Mouse (Mus musculus) cerebellum, adult 9-11 months (tissue): ENCODE measurements at regions not wholly inside any gene's neighbourhood (a gene's known extent, or its start where the extent isn't known, plus 50 kb on each side); places are given as distances from the start of the nearest gene placed in this dataset.

Experiments used
- DNase-seq: peaks from one replicate; pipeline ENCODE4 v3.0.0; 2022

DNA sequence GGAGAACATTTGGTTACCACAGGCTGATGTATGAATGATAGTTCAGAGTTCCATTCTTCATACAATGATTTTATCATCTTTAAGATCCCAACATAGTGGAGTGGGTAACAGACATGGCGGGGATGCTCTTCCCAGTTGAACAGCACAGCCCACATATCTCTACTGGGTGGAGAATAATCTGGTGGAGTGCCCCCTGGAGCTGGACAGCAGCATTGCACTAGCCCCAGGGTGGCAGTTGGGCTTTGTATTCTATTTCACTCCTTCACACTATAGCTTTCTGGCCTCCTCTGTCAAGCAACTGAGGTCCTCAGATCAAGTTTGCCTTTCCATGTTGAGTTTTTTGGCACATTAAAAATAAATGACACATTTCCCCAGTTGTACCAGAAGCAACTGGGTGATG, 569.4 kb upstream of the Mki67 start:
- DNase-seq: no peak

DNA sequence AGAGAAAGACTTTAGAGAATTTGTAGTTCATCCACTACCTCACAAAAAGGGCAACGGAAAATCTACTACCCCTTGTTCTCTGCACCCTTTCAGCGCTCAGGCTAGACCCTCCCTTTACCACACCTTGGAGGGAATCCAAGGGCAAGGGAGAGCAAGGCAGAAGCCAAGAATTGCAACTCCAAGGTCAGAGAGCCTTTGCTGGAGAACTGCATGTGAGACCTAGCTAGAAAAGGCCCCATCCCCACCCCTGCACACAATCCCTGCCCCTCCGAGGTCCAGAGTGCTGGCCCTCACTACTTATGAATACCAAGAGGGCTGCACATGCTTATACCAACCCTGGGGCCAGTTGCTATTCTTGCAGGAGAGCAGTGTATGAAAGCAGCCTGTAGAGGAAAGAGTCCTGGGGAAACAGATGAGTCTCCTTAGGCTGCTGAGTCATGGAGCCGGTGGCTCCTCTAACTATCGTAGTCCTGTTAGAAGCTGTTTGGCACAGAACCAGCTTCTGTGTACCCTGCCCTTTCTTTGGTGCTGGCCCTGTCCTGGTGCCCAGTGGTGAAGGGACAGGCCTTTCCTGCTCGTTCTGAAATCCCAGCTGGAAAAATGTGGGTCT, 577.5 kb upstream of the Mki67 start:
- DNase-seq: no peak

DNA sequence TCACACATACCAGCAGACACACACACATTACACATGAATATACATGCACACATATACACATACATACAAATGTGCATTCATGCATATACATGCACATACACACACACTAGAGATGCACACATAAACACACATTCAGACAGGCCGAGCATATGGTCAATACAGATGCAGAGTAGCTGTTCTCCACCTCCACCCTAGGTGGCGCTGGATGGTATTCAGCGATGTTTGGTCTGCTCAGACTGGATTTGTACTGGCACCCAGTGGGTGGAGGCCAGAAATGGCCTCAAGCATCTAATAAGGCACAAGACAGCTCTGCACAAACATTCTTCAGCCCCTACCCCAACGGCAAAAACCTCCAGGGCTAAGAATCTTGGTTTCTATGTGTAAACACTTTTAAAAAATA, 578.3 kb upstream of the Mki67 start:
- no peak for DNase-seq

GRCm38 (mm10) chr7:136297901-136298513, 581.8 kb upstream of the Mki67 start:
- no peak for DNase-seq

DNA sequence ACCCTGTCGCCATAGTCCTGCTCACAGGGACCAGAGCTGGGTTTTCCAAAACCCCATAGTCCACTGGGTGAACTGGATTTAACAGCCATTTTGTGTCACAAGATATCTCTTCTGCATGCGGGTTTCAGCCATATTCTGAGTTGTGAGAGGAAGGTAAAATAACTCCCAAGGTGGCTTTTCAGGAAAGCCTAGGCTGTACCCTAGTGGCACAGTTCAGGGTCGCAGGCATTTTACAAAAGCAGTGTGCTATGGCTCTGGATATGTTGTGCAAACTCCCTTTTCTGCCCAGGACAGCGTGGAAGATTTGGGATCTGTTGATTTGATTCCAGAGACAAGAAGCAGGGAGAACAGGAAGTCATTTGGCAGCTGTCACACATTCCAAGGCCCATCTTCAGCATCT, 588.3 kb upstream of the Mgmt start:
- DNase-seq: no peak

- DNase-seq: no peak
These were observed 585.6 kb upstream of the Mgmt start for GRCm38 (mm10) chr7:136308765-136309164.

DNA sequence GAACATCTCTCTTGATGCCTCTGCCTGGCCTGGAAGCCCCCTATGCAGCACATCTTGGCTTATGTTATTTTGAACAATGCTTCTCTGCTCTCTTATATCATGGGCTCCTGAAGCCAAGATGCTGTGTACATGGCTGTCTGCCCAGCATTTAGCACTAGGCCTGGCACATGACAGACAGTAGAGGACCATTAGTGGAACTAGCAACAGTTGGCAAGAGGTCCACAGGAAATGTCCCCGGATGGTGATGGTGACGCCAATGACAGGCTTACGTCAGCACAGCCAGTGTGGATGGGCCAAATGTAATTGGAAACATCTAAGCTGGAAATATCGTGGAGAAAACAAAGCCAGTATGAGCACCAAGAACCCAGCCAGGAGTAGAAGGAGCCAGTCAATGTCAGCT, 567.1 kb upstream of the Mgmt start:
- no peak for DNase-seq

DNA sequence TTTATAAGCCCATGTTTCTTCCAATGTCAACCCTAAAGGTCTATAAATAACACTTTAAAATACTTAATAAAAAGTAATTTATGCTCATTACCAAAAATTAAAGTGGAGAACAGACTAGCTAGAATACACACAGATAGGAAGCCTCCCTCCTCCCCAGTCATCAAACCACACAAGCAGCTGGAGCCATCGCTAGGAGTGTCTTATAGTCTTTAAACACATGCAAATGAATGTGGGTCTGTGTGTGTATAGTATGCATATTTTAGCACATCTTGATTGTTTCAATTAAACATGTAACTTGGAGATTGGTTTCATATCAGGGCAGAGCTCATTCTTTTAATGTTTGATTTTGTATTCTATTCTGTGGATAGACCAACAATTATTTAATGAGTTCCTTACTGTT, 564.0 kb upstream of the Mgmt start:
- no peak for DNase-seq

DNA sequence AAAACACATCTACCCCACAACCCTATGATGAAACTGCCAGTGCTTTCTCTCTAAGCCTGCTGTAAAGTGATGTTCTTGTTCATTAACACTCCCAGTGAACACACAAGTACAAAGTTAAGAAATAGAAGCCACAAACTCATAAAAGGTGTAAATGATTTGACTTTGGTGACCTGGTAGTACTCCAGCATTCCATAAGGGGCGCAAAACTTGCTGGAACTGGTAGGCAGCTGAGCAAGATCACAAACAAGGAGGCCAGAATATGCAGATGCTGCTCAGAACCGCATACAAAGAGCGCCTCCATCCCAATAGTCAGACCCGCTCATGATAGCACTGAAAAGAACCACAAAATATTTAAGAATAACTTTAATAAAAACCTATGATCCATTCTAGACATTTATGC, 561.6 kb upstream of the Mgmt start:
- DNase-seq: no peak

- no peak for DNase-seq
These were observed 552.7 kb upstream of the Mgmt start for GRCm38 (mm10) chr7:136341599-136342210.

- DNase-seq: no peak
These were observed 552.1 kb upstream of the Mgmt start for GRCm38 (mm10) chr7:136342211-136342799.

GRCm38 (mm10) chr7:136342822-136343221, 551.6 kb upstream of the Mgmt start:
- DNase-seq: no peak

- DNase-seq: no peak
These were observed 550.9 kb upstream of the Mgmt start for GRCm38 (mm10) chr7:136343494-136343893.

GRCm38 (mm10) chr7:136345051-136345450, 549.4 kb upstream of the Mgmt start:
- DNase-seq: no peak

DNA sequence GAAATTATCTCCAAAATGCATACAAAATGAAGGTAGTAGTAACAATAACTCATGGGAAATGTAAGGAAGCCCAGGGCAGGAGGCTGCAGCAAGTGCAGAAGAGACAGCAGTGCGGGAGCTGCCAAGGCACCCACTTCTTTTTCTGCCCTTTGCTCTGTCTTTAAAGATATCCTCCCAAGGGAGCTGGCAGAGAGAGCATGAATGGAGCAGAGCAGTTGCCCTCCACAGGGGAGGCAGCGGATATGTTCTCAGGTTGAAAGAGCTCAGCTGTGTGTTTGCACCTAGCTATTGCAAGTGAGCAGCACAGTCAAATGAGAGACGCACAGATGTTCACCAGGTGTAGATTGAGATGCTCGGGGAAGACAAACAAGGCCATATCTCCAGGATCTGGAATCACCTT, 547.9 kb upstream of the Mgmt start:
- no peak for DNase-seq

GRCm38 (mm10) chr7:136348309-136348708, 546.1 kb upstream of the Mgmt start:
- DNase-seq: no peak

GRCm38 (mm10) chr7:136349651-136350050, 544.8 kb upstream of the Mgmt start:
- no peak for DNase-seq

DNA sequence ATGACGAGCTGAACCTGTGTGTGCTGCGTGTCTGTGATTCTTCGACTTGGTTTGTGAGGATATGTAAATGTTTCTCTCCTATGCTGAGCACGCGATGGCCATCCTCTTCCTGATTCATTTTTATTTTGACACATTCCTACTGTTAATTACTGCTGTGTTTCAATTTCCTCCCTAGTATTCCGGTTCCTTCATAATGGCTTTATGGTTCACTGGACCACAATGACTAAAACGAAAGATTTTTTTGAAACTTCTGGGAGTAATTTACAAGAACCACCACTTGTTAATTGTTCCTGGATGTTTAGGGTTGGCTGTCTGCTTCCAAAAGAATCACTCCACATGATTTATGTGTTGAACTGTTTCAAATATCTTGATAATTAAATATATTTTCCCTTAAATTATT, 537.4 kb upstream of the Mgmt start:
- no peak for DNase-seq

- peak; percentile 42 for DNase-seq
These were observed 528.8 kb upstream of the Mgmt start for GRCm38 (mm10) chr7:136365318-136366211.

DNA sequence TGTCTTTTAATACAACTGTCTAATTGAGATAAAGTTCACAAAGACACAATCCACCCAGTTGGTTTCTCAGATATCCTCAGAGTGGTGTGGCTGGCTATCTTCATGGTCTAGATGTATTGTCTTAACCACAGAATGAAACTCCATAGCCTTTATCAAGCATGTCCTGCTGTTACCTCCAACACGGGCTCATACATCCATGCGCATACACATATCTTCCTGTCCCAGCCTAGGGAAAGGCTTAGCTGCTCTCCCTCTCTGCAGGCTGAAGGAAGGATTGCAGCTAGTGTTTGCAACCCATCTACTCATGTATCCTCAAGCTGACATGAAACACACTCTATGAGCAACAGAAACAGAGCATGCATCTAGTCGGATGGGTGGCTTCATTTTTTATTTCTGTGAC, 517.2 kb upstream of the Mgmt start:
- DNase-seq: no peak

DNA sequence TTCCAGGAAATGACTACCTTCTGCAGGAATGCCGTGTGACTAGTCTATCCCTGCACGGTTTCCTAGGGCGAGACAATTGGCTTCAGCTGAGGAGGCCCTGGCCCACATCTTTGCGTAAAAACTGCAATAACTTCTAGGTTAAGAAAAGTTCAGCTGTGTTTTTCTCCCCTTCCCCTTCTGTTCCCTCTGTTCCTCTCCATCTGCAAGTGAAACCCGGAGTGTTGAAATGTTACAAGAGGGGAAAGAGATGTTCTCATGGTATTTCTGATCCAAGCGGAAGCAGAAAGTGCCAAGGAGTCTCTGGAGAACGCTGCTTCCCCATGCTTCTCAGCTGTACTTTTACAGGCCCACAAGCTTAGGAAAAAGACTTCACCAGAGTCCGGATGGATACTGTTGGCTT, 516.7 kb upstream of the Mgmt start:
- DNase-seq: no peak

DNA sequence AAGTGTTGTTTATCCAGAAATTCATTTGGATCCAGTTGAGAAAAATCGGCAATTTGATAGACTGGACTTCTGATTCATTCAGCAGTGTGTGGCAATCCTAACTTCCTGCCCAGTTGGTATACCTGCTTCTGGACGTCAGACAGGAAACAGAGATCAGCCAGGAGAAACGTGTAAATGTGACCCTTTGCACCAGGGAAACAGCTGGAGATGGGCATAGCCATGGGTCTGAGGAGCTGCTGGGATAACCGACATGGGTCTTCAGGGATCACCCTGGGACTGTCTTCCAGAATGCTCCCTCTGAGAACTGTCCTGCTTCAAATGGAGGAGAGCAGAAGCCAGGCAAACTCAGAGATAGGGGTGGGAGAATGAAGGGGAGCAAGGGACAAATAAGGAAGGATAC, 516.1 kb upstream of the Mgmt start:
- DNase-seq: no peak

- no peak for DNase-seq
These were observed 515.1 kb upstream of the Mgmt start for GRCm38 (mm10) chr7:136379319-136379718.
